Mouse (Mus musculus): ENCODE results near the gene Endov. TPM values are rescaled to one million over a fixed set of nuclear protein-coding genes. Genes with fewer than 3 reads are reported as not detected.
A peak's percentile ranks its signal among the peaks of the same experiment; 100 is the strongest.

The Endov gene
- polyA plus RNA-seq, 1 experiment = 2.5 TPM

GRCm38 (mm10) chr11:119526068-119526966, 35.2 kb downstream of the Endov start:
- peaks cover 6% of the 10 kb centered on the region; the same call in 1 of the 2 replicates for H3K4me1 ChIP-seq (ENCODE audit: control insufficient read depth, insufficient read depth, insufficient read length, low read length)
- H3K27ac ChIP-seq (replicated peaks; ENCODE audit: low read depth, low read length) = no peak overlapping the region
- no peak overlapping the region for H3K4me3 ChIP-seq (ENCODE audit: insufficient read depth, low read depth, low read length)

GRCm38 (mm10) chr11:119528930-119529329, 37.8 kb downstream of the Endov start:
- H3K4me3 ChIP-seq (ENCODE audit: insufficient read depth, low read depth, low read length) = no peak overlapping the region
- H3K27ac ChIP-seq (replicated peaks; ENCODE audit: low read depth, low read length) = no peak overlapping the region
- no peaks in the 10 kb centered on the region; the same call in 1 of the 2 replicates for H3K4me1 ChIP-seq (ENCODE audit: control insufficient read depth, insufficient read depth, insufficient read length, low read length)

GRCm38 (mm10) chr11:119532460-119532859, 41.3 kb downstream of the Endov start:
- Histone ChIP-seq H3K4me3 (ENCODE audit: insufficient read depth, low read depth, low read length) (no peak overlapping the region), H3K4me1 (ENCODE audit: control insufficient read depth, insufficient read depth, insufficient read length, low read length) (no peaks in the 10 kb centered on the region), H3K27ac (replicated peaks; ENCODE audit: low read depth, low read length) (no peak overlapping the region)

- H3K27ac ChIP-seq (replicated peaks; ENCODE audit: low read depth, low read length) = no peak overlapping the region
- no peaks in the 10 kb centered on the region for H3K4me1 ChIP-seq (ENCODE audit: control insufficient read depth, insufficient read depth, insufficient read length, low read length)
- H3K4me3 ChIP-seq (ENCODE audit: insufficient read depth, low read depth, low read length) = no peak overlapping the region
Measured at GRCm38 (mm10) chr11:119533745-119534144, 42.6 kb downstream of the Endov start.

GRCm38 (mm10) chr11:119539944-119540343, 48.8 kb downstream of the Endov start:
- Histone ChIP-seq H3K4me3 (ENCODE audit: insufficient read depth, low read depth, low read length) (no peak overlapping the region), H3K27ac (replicated peaks; ENCODE audit: low read depth, low read length) (no peak overlapping the region), H3K4me1 (ENCODE audit: control insufficient read depth, insufficient read depth, insufficient read length, low read length) (no peaks in the 10 kb centered on the region)

- Histone ChIP-seq H3K4me1 (ENCODE audit: control insufficient read depth, insufficient read depth, insufficient read length, low read length) (no peaks in the 10 kb centered on the region), H3K27ac (replicated peaks; ENCODE audit: low read depth, low read length) (no peak overlapping the region), H3K4me3 (ENCODE audit: insufficient read depth, low read depth, low read length) (no peak overlapping the region)
Measured at GRCm38 (mm10) chr11:119540560-119540959, 49.4 kb downstream of the Endov start.

- Histone ChIP-seq H3K27ac (replicated peaks; ENCODE audit: low read depth, low read length) (no peak overlapping the region), H3K4me3 (ENCODE audit: insufficient read depth, low read depth, low read length) (no peak overlapping the region)
Measured at GRCm38 (mm10) chr11:119541082-119541481, 49.9 kb downstream of the Endov start.

GRCm38 (mm10) chr11:119542371-119542770, 51.2 kb downstream of the Endov start:
- Histone ChIP-seq H3K4me1 (ENCODE audit: control insufficient read depth, insufficient read depth, insufficient read length, low read length) (no peaks in the 10 kb centered on the region), H3K4me3 (ENCODE audit: insufficient read depth, low read depth, low read length) (no peak overlapping the region), H3K27ac (replicated peaks; ENCODE audit: low read depth, low read length) (no peak overlapping the region)

More at GRCm38 (mm10) chr11:119541082-119541481, 49.9 kb downstream of the Endov start:
- no peaks in the 10 kb centered on the region for H3K4me1 ChIP-seq (ENCODE audit: control insufficient read depth, insufficient read depth, insufficient read length, low read length)

- no peaks in the 10 kb centered on the region for H3K4me1 ChIP-seq (ENCODE audit: control insufficient read depth, insufficient read depth, insufficient read length, low read length)
- H3K4me3 ChIP-seq (ENCODE audit: insufficient read depth, low read depth, low read length) = no peak overlapping the region
- H3K27ac ChIP-seq (replicated peaks; ENCODE audit: low read depth, low read length) = no peak overlapping the region
Measured at GRCm38 (mm10) chr11:119542886-119543285, 51.7 kb downstream of the Endov start.

GRCm38 (mm10) chr11:119543816-119544517, 52.8 kb downstream of the Endov start:
- Histone ChIP-seq H3K4me1 (ENCODE audit: control insufficient read depth, insufficient read depth, insufficient read length, low read length) (no peaks in the 10 kb centered on the region; the same call in 1 of the 2 replicates), H3K4me3 (ENCODE audit: insufficient read depth, low read depth, low read length) (no peak overlapping the region), H3K27ac (replicated peaks; ENCODE audit: low read depth, low read length) (no peak overlapping the region)

- Histone ChIP-seq H3K4me1 (ENCODE audit: control insufficient read depth, insufficient read depth, insufficient read length, low read length) (no peaks in the 10 kb centered on the region; the same call in 1 of the 2 replicates), H3K4me3 (ENCODE audit: insufficient read depth, low read depth, low read length) (no peak overlapping the region)
Measured at GRCm38 (mm10) chr11:119544518-119545105, 53.5 kb downstream of the Endov start.

GRCm38 (mm10) chr11:119545281-119545680, 54.1 kb downstream of the Endov start:
- Histone ChIP-seq H3K4me3 (ENCODE audit: insufficient read depth, low read depth, low read length) (no peak overlapping the region), H3K27ac (replicated peaks; ENCODE audit: low read depth, low read length) (no peak overlapping the region), H3K4me1 (ENCODE audit: control insufficient read depth, insufficient read depth, insufficient read length, low read length) (no peaks in the 10 kb centered on the region; the same call in 1 of the 2 replicates)

More at GRCm38 (mm10) chr11:119544518-119545105, 53.5 kb downstream of the Endov start:
- no peak overlapping the region for H3K27ac ChIP-seq (replicated peaks; ENCODE audit: low read depth, low read length)

- H3K27ac ChIP-seq (replicated peaks; ENCODE audit: low read depth, low read length) = no peak overlapping the region
- no peaks in the 10 kb centered on the region; the same call in 1 of the 2 replicates for H3K4me1 ChIP-seq (ENCODE audit: control insufficient read depth, insufficient read depth, insufficient read length, low read length)
- no peak overlapping the region for H3K4me3 ChIP-seq (ENCODE audit: insufficient read depth, low read depth, low read length)
Measured at GRCm38 (mm10) chr11:119545741-119546495, 54.8 kb downstream of the Endov start.

- H3K4me3 ChIP-seq (ENCODE audit: insufficient read depth, low read depth, low read length) = peak overlapping the region; percentile 60
- H3K27ac ChIP-seq (replicated peaks; ENCODE audit: low read depth, low read length) = no peak overlapping the region
- H3K4me1 ChIP-seq (ENCODE audit: control insufficient read depth, insufficient read depth, insufficient read length, low read length) = no peaks in the 10 kb centered on the region; the same call in 1 of the 2 replicates
Measured at GRCm38 (mm10) chr11:119546496-119547182, 55.5 kb downstream of the Endov start.

Data from brown adipose tissue, adult 24 weeks (tissue).